Mouse (Mus musculus) spleen, postnatal 14 days (tissue): ENCODE measurements around the gene Alk.
A peak's percentile ranks its signal among the peaks of the same experiment; 100 is the strongest.

ENCODE experiments used
- DNase-seq, 2 experiments: peaks; one replicate each; pipeline ENCODE4 v3.0.0; 2021 to 2022; ENCODE audit warnings: low spot score in 2 of 2

Alk gene

DNA sequence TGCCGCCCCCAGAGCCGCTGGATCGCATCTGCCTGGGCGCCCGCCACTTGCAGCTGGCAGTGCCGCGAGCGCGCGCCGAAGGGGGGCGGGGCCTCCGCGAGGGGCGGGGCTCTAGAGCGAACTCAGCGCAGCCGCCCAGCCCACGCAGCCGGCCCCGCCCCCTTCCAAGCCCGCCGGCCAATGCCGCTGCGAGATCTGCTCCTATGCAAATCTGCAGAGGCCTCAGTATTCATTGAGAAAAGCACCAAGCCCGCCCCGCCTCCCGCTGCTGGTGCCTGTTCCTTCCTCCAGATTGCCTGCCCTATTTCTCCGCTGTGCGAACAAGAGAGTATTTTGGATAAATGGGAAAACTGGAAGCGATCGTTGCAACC lies at the start of gene Alk:
TSS of gene Alk (minus strand) at position 18 of the 371 bp plus-strand sequence.
- peak; percentile 45 to 62 for DNase-seq

DNA sequence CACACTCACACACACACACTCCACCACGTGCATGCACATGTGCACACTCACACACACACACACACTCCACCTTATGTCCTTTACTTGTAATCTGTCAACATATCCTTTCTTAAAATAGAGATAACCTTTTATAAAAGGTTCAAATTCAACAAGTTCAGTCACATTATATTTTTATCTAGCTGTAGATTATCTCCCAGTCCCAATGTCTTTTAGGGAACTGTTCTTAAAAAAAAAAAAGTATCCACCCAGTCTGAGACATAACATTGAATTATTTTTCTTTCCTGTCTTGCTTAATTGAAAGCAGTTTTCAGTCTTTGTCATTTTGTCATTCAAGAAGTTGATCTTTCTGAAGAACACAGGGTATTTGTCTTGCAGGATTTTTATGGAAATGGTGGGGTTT lies 48.4 kb upstream of the Alk start:
- no peak for DNase-seq

DNA sequence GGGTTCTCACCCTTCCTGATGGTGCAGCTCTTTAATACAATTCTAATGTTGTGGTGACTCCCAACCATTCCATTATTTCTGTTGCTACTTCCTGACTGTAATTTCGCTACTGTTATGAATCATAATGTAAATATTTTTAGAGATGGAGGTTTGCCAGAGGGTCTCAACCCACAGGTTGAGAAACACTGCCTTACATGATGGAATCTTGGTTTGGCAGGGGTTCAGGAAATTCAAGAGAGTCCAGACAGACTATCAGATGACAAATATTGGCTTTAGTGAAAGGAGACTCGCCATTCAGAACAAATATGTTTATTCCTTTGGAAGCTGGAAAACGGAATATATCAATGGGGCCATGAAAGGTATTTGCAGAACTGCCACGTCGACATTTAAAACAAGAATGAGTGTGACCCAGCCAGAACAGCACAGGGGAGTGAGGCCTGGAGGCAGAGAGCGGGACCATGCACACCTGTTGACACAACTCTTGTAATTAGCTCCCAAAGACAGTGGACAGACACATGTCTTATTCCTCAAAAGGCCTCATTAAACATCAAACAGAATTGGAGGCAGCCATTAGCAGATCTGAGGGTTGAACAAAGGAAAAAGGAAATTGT lies 44.3 kb upstream of the Alk start:
- DNase-seq: no peak

DNA sequence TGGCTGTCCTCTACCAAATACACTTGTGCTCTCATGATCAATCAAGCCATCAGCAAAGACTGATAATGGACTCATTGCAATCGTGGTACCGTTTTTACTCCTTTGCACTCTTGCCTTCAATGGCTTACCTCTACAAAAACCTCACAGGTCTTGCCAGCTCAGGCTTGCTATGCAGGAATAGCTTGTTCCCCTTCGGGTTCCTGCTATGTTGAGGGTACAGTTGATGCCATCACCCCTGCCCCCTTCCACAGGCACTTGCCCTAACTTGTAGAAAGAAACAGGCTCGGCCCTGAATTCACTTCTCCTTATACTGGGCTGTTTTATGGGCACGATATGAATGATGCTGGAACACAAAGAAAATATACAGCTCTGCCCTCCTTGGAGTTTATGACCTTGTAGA lies 41.7 kb upstream of the Alk start:
- DNase-seq: no peak

DNA sequence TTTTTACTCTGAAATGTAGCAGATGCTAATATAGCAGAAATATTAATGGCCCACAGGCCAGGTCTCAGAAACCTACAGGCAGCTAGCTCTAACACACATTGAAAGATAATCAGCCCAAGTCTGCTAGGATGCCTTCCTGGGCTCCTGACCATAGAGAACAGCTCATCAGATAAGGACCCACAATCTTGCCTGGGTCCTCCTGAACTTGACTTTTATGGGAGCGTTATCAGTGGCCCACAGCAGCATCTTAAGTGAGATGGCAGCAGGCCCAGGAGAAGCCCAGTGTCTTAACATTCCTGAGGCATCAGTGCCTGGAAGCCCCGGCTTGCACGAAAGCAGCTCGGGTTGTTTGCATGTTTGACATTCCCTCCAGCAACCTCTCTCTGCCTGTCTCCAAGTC lies 35.7 kb upstream of the Alk start:
- no peak for DNase-seq

DNA sequence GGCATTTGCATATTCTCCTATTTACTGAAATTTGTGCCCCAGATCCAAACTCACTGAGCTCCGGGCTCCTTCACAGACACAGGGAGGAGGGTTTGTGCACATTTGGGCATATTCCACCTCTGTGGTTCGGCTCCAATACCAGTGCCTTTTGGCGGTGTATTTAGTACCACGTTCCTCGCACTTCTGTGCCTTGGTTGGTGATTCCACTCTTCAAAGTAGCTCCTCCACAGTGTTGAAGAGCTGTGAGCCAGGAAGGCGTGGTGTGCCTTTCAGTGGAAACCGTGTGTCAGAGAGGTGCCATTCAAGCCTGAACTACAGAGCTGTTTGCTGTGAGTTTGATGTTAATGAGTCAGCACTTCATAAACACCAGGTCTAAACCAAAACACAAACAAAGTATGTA lies 35.0 kb upstream of the Alk start:
- no peak for DNase-seq

DNA sequence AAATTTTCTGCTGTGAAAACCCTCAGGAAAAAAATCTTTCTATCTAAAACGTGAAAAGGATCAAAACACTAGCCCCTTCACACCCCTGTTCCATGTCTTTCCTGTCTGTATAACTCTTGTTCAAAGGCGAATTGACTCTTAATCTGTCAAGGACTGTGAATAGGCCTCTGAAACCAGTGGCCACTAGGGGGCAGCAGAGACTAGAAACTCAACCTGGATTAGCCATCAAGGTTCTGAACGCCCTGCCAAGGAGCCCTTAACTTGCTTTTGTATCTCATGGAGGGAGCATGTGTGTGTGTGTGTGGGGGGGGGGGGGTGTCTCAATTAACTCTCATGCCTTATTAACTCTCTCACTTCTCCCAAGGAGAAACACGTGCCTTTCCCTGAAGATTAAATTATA lies 1.8 kb upstream of the Alk start:
- DNase-seq: peak; percentile 34 to 66

DNA sequence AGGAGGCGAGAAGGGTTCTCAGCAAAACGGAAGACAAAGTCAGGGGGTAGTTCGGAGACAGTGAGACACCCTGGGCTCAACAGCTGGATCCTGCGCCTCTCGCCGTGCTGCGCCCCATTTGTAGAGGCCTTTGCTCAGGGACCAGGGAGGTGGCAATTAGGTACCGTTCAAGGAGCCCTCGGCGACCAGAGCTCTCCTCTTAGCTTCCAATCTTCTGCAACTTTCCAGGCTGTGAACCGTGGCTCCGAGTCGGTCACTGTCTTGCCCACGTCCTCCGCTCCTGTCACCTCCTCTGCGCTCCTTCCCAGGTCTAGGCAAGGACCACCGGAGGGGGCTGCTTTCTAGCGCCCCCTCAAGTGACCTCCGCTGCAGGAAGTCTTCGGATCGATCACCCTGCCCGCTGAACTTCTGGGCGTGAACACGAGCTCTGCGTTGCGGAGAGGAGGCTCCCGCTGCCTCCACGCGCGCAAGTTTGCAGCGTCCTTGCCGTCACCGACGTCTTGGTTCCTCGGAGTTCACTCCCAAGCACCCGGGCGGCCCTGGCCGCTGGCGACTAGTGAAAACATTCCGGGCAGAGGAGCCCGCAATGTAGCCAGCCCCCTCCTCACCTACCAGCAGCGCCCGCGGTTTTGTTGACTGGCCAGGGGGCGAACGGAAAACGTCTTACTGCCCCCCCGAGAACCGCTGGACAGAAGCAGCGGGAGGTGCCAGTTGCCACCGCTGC lies 379 bp downstream of the Alk start:
- no peak for DNase-seq

DNA sequence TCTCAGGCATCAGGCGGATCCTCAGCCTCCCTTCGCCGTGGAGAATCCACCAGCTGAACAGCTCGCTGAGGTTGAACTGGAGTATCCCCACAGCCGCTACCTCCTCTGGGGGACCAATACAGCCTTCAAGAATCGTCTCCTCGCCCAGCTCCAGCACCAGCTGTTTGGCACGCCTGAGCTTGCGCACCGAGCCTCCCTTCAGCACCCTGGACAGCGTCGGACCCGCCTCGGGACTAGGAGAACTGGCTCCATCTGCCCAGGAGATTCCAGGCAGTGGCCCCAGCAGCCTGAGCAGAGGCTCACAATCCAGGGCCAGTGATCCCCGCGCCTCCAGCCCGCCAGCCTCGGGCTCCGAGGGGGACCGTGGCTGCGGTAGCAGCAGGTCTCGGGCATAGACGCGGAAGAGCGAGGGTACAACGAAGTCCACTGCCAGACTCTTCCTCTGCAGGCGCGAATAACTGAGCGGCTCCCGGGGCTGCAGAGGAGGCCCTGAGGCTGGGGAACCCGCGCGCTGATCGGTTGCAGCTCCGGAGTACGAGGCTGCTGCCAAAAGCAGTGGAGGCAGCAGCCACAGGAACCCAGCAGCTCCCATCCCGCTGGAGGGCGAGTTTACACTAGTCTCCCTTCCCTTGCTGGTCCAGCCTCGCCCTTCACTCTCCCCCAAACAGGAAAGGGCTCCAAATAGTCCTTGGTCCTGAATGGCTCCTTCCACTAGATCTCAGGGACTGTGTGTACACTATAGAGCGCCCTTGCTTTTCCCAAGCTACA lies 1.1 kb downstream of the Alk start:
- peak; percentile 23 to 36 for DNase-seq

DNA sequence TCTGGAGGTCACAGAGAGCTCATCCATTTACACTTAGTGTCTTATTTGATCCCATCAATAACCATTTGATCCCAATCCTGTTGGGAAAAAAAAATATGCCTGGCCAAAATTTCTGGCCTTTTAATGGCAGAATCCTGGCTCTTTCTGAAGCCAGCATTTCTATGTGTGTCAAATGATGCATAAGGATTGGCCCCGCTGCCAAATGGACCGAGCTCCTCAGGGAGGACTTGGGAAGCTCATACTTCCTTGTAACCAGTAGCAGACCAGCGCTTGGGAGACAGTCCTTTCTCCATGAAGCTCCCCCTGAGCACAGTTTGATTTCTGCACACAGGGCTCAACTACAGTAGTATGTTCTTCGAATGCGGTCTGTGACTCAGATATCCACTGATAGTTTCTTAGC lies 3.6 kb downstream of the Alk start:
- no peak for DNase-seq

DNA sequence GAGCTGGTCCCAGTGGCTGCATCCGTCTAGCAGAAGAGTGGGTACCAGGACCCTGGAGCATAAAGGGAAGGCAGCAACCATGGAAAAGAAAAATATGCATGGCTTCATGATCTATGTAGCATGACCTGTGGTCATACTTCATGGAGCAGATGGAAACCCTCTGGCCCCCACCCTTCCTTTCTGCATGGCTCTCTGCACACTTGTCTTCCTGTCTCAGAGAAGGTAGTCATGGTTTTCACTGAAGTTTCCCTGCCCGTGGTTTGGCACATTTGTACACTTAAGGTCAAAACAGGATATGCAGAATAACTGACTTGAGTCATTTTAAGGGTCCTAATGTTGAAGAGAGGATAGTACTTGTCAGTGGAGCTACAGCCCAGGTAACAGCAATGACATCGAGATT lies 16.8 kb downstream of the Alk start:
- DNase-seq: no peak

DNA sequence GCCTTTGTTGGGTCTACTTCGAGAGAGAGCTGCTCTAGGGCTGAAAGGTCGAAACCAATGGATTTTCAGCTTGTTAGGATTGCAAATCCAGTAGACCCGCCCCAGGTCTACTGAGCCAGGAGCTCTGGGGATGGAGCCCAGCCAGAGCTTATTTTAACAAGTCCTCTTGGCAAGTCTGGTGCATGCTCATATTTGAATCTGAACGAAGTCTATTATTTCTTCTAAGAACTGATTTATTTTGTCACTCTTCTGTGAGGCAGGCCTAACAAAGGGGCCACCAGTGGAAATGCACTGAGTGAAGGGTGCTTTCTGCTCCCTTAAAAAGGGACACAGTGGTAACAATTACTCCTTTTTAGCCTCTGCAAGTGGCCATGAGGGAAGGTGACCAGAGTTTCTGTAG lies 24.3 kb downstream of the Alk start:
- DNase-seq: no peak

DNA sequence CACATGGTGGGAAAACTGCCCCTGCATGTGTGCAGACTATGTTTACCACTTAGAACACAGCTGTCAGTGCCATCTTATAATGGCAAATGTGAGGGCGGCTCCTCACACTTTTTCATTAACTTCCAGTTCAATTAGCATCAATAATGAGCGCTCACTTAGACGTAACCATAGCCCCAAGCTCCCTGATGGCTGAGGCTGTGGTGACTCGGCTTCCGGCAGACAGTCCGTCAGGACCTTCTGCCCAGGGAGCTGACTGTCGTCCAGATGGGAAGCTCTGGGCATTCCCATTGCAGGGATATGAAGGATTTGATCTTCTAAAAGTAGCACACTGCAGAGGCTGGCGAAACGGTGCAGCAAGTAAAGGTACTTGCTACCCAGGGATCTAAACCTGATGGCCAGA lies 25.1 kb downstream of the Alk start:
- DNase-seq: no peak

DNA sequence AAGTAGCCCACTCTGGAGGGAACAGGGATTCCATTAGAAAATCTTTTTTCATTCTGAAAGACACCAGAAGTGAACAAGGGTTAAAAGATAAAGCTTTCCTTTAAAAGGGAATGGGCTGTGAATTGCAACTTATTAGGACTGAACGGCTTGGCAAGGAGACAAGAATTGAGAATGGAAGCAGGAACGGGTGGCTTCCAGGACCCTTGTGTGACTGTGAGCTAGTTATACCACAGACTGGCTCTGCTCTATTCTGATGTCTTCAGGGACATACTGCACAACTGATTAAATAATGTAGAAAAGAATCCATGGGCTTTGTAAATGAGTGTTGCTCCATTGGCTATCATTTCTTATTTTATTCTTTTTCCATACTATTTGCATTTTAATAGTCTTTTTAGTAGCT lies 33.0 kb downstream of the Alk start:
- DNase-seq: no peak

DNA sequence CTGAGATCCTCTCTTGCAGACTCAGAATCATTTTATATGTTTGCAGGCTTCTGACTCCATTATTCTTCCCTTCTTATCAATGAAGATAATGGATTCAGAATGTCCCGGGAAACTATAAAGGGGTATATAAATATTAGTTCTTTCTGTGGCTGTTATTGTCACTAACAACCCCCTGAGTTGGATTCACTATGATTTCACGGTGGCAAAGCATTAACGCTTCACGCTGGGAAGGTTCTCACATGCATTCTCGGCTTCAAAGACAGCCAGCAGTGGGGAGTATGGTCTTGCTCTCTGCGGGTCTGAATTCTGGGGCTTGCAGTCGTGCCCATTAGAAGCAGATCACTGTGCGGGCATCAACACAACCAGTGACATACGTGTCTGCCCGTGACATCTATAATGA lies 34.9 kb downstream of the Alk start:
- DNase-seq: no peak

DNA sequence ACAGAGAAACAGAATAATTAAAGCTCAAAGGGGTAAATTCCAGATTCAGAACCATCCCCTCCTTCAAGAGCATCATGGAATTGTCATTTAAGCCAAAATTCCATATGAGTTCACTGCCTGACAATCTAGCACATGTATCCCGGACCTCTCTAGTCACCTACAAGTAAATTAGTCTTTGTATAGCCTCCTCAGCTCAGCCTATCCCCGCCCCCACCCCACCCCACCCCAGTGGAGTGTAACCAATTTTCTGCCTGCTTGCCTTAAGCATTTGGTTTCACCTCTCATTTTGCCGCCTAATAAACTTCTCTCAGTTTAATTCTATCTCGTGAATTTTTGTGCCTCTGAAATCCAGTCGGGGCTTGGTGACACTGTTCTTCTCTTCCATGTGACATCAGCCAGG lies 41.0 kb downstream of the Alk start:
- DNase-seq: no peak

DNA sequence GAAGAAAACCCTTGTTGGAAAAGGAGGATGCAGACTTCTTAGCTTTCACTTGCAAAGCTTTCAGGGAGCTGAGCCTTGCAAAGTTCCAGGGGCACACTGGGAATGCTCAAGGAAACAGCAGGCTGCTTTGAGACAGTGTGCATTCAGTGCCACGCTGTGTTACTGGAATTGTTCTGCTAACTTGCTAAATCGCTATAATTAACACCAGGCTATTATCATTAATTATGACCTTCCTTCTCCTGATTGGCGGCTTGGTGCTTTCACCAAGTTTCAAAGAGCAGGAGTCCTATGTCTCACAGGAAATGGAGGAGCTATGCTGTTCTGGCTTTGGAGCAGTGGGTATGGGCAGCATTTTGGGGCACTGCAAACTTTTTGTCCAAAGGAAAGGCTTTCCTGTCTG lies 43.0 kb downstream of the Alk start:
- DNase-seq: no peak

DNA sequence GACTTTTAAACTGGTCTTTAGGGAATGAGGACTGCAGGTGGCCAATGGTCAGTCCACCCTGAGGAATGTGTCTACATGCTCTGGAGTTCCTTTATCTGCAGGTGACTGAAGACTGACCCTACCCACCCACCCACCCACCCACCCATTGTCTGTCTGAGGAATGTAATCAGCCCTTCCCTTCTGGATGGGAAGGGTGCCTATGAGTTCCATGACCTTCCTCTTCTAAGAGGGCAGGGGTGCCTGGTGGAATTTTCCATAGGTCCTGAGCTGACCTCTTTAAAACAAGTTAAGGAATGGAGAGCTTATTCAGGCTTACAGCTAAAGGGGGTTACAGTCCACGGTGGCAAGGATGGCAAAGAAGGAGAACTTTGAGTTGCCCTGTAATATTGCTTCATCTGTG lies 43.7 kb downstream of the Alk start:
- DNase-seq: no peak

DNA sequence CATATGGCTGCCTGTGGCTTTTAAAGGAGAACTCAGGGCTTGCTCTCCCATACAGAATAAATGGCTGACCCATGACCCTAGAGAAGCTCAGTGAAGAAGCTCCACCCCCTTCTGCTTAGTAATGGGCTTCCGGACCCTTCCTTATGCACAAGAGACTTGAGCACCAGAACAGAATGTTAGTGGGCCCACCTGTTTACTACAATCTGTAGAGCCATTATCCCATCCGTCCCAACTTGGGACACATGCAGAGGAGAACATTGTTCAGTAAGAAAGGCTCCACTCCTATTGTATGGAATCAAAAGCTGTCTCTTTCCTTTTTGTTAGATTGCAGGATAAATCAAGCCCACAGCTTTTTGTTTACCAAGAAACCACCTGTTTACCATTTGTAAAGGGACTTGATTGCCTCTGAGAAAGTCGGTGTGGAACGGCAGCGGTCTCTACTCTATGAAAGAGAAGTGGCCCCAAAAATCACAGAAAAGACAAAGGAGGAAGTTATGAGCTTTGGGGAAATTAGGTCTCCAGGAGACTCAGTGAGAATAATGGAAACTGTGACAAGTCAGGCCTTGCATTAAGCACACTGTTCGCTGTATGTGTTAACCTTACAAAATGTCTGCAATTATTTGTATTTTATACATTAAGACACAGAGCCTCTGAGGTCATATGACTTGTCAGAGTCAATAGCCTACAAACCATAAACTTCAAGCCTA lies 47.2 kb downstream of the Alk start:
- no peak for DNase-seq

DNA sequence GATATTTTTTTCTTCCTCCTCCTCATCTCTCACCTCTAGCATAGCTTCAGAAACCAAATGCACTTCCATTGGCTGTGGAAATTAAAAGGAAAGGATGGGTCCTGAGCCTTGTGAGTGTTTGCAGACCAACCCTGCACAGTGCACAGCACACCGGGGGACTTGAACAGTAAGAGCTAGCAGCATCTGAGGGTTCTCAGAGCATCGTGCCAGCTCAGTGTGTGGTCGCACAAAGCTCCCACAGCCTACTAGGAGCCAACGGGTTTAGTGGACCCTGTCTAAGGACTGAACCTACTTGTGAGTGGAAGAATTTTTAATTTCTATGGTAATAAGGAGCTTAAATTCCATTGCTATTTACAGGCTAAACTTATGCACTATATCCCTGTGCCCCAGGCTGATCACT lies 58.2 kb downstream of the Alk start:
- no peak for DNase-seq

DNA sequence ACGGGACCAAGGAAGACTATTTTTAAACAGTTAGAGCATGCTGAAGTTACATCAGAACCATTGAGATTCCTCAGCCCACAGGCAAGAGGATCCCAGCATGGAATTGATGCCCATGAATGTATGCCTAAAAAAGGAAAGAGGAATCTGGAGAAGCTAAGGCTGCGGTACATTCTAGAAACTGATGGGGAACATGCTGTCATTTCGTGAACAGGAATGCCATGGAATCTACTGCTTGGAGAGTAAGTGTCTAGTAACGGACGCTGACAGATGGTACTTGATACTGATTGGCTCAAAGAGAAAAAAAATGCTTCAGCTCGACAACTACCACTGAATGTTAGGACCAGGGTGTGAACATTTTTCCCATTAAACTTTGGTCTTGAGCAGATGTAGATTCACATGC lies 69.1 kb downstream of the Alk start:
- DNase-seq: no peak

DNA sequence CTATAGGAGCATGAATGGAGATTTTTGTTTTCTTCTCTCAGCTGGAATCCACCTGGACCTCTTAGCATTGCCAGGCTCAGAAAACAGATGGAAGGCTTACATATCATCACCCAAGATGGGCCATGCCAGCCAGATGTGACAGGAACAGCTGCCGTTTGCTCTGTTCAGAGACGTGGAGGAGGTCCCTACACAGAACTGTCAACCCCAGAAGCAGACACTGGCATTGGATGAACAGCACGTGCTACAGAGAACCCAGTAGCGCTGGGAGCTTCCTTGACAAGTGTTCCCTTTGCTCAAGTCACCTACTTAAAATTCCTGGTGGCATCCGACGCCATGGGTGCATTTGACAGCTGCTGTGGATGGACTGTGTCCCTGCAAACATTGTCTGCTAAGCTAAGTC lies 72.2 kb downstream of the Alk start:
- DNase-seq: no peak

DNA sequence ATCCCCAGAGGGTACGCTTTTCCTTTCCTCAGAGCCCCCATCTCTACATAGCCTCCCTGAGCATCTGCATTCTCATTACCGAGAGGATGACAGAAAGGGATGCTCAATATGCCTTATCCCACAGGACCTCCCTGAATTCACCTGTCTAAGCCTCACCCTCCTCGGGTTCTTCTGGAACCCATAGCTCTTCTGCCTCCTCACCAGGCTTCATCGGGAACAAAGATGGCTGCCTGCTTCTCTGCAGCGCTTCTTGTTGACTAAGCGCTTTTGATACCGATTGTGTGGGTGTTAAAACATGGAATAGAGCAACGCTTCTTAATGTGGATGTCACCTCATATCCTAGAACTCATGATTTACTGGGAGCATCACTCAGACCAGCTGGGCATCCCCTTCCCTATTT lies 75.9 kb downstream of the Alk start:
- DNase-seq: no peak
